Mouse (Mus musculus) splenic B cell, adult 2 months (primary cell): ENCODE results near the gene Dmbx1.

ENCODE experiments used
- DNase-seq: peaks from one replicate; pipeline ENCODE4 v3.0.0-alpha.2; 2011; ENCODE audit warnings: low read depth, low spot score
- H3K27me3 ChIP-seq: 2 replicates; pipeline ENCODE4 v1.6.1; 2012; ENCODE audit warnings: mild to moderate bottlenecking, low read length, moderate library complexity, mixed read lengths; ENCODE audit not compliant: control insufficient read depth, poor library complexity, insufficient read depth, severe bottlenecking
- H3K36me3 ChIP-seq: 2 replicates; pipeline ENCODE4 v1.6.1; 2012; ENCODE audit warnings: mild to moderate bottlenecking, low read length, moderate library complexity, mixed read lengths; ENCODE audit not compliant: control insufficient read depth, poor library complexity, insufficient read depth, severe bottlenecking

Gene Dmbx1

DNA sequence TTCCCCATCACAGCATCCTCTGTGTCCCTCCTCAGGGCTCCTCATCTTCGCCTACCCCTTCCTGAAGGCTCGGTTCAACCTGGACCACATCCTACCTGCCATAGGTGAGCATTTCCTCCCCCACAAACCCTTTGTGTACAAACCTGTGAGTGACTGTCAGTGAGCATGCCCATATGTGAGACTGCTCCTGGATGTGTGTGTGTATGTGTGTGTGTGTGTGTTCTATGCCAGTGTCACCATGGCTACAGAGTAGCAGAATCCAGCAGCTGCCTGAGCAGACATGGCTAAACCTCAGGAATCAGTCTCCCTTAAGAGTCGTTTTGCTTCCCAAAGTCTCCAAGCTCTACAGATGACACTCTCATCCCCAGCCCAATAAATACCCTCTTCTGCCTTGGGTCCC lies 53.9 kb downstream of the Dmbx1 start:
- no peak for DNase-seq
- H3K36me3 ChIP-seq: no peaks in the 10 kb centered on the region
- H3K27me3 ChIP-seq: no peaks in the 10 kb centered on the region

DNA sequence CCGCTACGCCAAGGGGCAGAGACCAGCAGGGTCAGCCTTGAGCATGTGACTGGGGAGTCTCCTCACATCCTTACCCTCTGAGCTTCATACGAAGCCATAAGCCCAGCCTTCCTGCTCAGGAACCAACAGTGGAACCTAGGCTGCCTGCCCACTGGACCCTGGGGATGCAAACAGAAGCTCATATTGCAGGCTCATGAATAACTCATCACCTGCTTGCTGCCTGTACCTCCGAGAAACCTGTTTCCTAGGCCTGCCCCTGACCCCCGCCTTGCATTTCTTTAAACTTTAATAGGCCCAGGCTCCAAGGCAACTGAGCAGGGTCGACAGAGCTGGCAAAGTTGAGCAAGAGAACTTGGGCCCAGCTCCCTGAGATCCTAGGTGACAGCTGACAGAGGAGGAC lies 55.7 kb downstream of the Dmbx1 start, which contains the start of gene Kncn:
Gene Kncn, plus strand, starts transcription at position 379 of the 400 bp plus-strand sequence.
- Histone ChIP-seq H3K27me3 (no peaks in the 10 kb centered on the region), H3K36me3 (no peaks in the 10 kb centered on the region)
- no peak for DNase-seq

DNA sequence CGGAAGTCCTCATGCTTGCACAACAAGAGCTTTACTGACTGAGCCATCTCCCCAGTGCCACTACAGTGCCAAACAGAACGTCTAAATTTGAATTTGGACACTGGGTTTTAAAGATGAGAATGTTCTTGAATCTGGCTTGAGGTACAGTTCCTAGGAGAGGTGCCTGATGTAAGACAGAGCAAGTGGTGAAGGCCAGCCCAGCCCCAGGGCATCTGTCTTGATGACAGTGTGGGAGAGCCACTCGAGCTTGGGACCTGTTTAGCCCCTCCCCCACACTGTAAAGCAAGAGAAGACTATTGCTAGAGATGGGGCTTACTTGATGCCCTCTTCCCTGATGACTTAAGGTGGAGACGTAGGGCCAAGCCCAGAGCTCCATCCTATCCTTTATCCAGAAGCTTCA lies 57.5 kb downstream of the Dmbx1 start:
- Histone ChIP-seq H3K27me3 (no peaks in the 10 kb centered on the region), H3K36me3 (no peaks in the 10 kb centered on the region; the same call in 1 of the 2 replicates)
- no peak for DNase-seq

GRCm38 (mm10) chr4:115881183-115881582 lies 58.5 kb downstream of the Dmbx1 start:
- H3K36me3 ChIP-seq: no peaks in the 10 kb centered on the region; the same call in 1 of the 2 replicates
- DNase-seq: no peak
- H3K27me3 ChIP-seq: no peaks in the 10 kb centered on the region

GRCm38 (mm10) chr4:115878828-115879227 lies 60.9 kb downstream of the Dmbx1 start:
- Histone ChIP-seq H3K36me3 (peaks cover 7% of the 10 kb centered on the region; the same call in 1 of the 2 replicates), H3K27me3 (no peaks in the 10 kb centered on the region)
- no peak for DNase-seq

DNA sequence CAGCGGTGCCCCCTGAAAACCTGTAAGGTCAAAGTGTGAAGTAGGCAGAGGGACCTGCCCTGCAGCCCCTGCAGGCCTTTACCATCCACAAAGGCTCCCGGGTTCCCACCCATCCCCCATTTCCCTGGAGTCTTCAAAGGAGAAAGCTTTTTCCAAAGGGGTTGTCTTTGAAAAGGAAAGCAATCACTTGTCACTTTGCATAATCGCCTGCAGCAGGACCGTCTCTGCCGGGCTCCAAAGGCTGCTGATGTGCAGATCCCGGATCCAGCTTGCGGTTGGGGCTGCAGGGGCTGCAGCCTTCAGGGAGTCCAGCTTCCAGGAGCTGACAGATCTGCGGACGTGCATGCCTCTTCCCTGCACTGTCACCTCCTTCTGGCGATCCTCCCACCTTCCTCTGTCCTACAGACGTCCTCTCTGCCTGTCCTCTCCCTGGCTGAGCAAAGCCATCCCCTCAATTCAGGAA lies 61.5 kb downstream of the Dmbx1 start:
- no peak for DNase-seq
- Histone ChIP-seq H3K27me3 (no peaks in the 10 kb centered on the region), H3K36me3 (peaks cover 7% of the 10 kb centered on the region; the same call in 1 of the 2 replicates)

DNA sequence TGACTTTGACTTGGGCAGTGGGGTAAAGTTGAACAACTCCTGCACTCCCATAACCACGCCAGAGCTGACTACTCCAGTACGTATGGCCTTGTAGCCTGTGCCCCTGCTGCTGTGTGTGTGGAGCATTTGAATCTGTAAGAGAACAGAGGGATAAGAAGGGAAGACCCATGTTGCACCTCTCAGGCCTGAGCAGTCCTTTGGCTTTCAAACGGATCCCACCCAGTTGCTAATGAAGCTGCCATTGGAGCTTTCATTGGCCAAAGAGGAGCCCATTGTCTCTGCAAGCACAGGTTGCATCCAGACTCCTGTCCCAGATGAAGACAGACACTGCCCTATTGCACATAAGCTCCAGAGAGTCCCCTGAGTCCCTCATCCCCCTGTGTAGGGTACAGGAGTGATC lies 66.5 kb downstream of the Dmbx1 start:
- H3K27me3 ChIP-seq: no peaks in the 10 kb centered on the region
- no peak for DNase-seq
- peaks cover 9% of the 10 kb centered on the region for H3K36me3 ChIP-seq

DNA sequence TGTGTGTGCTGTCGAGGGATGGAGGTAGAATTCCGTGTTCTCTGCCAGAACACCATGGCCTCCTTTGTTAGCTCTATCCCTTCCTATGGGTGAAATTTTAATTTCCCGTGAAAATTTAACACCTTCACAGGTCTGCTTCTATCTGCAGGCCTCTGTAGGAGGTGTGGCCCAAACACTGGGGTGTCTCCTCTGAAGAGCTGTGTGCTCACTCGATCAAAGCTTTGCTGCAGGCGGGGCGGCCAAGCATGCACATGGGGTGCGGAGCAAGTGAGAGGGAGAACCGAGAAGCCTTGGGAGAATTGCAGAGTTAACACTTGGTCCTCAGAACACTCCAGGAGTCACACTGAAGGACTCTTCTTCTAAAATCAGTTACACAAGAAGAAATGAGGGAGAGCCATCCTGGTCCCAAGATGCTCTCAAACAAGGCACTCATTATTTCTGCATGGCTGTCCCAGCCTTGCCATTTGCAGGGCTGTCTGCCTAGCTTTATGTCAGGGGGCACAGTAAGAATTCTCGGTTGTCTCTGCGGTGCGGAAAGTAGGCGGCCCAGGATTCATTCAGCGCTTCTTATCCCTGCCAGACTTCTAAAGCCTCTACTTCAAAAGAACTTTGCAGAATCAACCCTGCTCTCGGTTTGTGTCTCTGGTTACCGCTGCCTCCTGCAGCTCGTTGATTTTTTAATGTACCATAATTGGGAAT lies 70.1 kb downstream of the Dmbx1 start:
- DNase-seq: no peak
- Histone ChIP-seq H3K27me3 (no peaks in the 10 kb centered on the region), H3K36me3 (peaks cover 8% of the 10 kb centered on the region; the same call in 1 of the 2 replicates)
